Mouse (Mus musculus) thymus, adult 18-20 months (tissue): ENCODE data around the gene Kmt2e.
"Not testable (repeated sequence)": the region's sequence is repeated elsewhere in the genome, so short reads cannot be mapped to it uniquely, and the experiment has no call there.

Experiments
- DNase-seq, 2 experiments: peaks; one replicate each; pipeline ENCODE4 v3.0.0; 2022; ENCODE audit warnings: mixed read lengths in 2 of 2

Gene Kmt2e

GRCm38 (mm10) chr5:23502317-23502937 lies 68.2 kb downstream of the Kmt2e start:
- DNase-seq = no peak

GRCm38 (mm10) chr5:23505578-23505977 lies 71.3 kb downstream of the Kmt2e start:
- DNase-seq = no peak

GRCm38 (mm10) chr5:23507210-23507609 lies 73.0 kb downstream of the Kmt2e start:
- no peak for DNase-seq

GRCm38 (mm10) chr5:23508630-23509029 lies 74.4 kb downstream of the Kmt2e start:
- no peak for DNase-seq

GRCm38 (mm10) chr5:23511456-23511855 lies 77.2 kb downstream of the Kmt2e start:
- DNase-seq = no peak

GRCm38 (mm10) chr5:23512556-23512955 lies 78.3 kb downstream of the Kmt2e start:
- no peak for DNase-seq

- DNase-seq = no peak
These were observed 79.2 kb downstream of the Kmt2e start for GRCm38 (mm10) chr5:23513468-23513867.

GRCm38 (mm10) chr5:23515038-23515437 lies 80.8 kb downstream of the Kmt2e start:
- DNase-seq = no peak

- no peak for DNase-seq
These were observed 82.7 kb downstream of the Kmt2e start for GRCm38 (mm10) chr5:23516962-23517361.

- DNase-seq = no peak
These were observed 83.6 kb downstream of the Kmt2e start for GRCm38 (mm10) chr5:23517839-23518238.

GRCm38 (mm10) chr5:23518673-23519072 lies 84.4 kb downstream of the Kmt2e start:
- DNase-seq = no peak

GRCm38 (mm10) chr5:23519679-23520078 lies 85.4 kb downstream of the Kmt2e start:
- DNase-seq = no peak

GRCm38 (mm10) chr5:23521645-23522044 lies 87.4 kb downstream of the Kmt2e start:
- no peak for DNase-seq

GRCm38 (mm10) chr5:23523936-23524335 lies 89.7 kb downstream of the Kmt2e start:
- DNase-seq = no peak

GRCm38 (mm10) chr5:23524621-23525020 lies 90.4 kb downstream of the Kmt2e start:
- DNase-seq = peak; percentile 43 to 64

- no peak for DNase-seq
These were observed 96.9 kb downstream of the Kmt2e start for GRCm38 (mm10) chr5:23531100-23531499.

- DNase-seq = no peak
These were observed 97.4 kb downstream of the Kmt2e start for GRCm38 (mm10) chr5:23531541-23532096.

- no peak for DNase-seq
These were observed 101.5 kb downstream of the Kmt2e start for GRCm38 (mm10) chr5:23535692-23536091.

GRCm38 (mm10) chr5:23551687-23552086 lies 117.4 kb downstream of the Kmt2e start:
- DNase-seq = no peak

- DNase-seq = not testable (repeated sequence)
These were observed 119.1 kb downstream of the Kmt2e start for GRCm38 (mm10) chr5:23553338-23553737.
